Mouse (Mus musculus) liver, postnatal 0 days (tissue): Measurements from ENCODE around the gene Nbl1.

Experiments used
- CTCF ChIP-seq: sonication (generic); IDR thresholded peaks from 2 replicates; pipeline ENCODE4 v1.5.1; 2016; ENCODE audit warnings: antibody characterized with exemption, low read depth
- EP300 ChIP-seq: IDR thresholded peaks from 2 replicates; pipeline ENCODE4 v1.6.1; 2016; ENCODE audit warnings: antibody characterized with exemption, low read depth, mild to moderate bottlenecking

DNA sequence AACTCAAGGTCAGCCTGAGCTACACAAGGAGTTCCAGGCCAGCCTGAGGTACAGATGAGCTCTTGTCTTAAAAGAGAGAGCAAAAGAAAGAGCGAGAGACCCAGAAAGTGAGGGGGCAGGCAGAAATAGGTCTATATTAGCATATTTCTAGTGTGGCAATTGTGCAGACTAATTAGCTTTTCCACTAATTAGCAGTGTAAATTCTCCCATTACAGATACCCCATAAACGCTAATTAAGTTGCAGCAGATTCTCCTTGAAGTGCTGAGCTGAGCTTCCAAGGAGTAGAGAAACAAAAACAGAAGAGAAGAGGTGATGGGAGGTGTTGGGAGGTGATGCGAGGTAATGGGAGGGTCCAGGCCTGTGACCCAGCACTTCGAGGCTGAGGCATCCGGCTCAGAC is 50.2 kb downstream of the Nbl1 start:
- TF ChIP-seq CTCF (no peak), EP300 (no peak)
